Mouse (Mus musculus): ENCODE data around the gene Mtif2.
A peak's percentile ranks its signal among the peaks of the same experiment; 100 is the strongest.

Mtif2 gene

GRCm38 (mm10) chr11:29549425-29549778 lies 23.2 kb downstream of the Mtif2 start:
- DNase-seq (ENCODE audit: low spot score): peak; percentile 20

GRCm38 (mm10) chr11:29560452-29560851 lies 34.2 kb downstream of the Mtif2 start:
- DNase-seq (ENCODE audit: low spot score): no peak

- DNase-seq (ENCODE audit: low spot score): no peak
Measured at GRCm38 (mm10) chr11:29560990-29561389, 34.8 kb downstream of the Mtif2 start.

DNA sequence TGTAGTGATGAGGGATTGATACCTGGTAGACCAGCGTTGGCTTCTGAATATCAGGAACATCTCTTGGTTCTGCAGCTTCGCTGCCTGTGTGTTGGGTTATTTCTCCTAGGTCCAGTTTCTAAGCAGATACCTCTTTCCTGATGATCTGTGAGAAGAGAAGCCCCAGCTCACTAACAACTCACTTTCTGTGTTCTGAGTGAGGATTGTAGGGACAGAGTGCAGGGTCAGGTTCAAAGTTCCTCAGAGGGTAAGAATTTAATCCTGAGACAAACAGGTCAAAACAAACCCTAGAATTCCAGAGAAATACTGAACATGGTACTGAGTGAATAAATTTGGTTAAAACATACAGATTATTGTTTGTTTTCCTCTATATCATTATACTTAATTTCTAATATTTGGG lies 37.2 kb downstream of the Mtif2 start:
- DNase-seq (ENCODE audit: low spot score): no peak

GRCm38 (mm10) chr11:29571536-29571935 lies 45.3 kb downstream of the Mtif2 start:
- no peak for DNase-seq (ENCODE audit: low spot score)

GRCm38 (mm10) chr11:29572656-29573055 lies 46.4 kb downstream of the Mtif2 start:
- DNase-seq (ENCODE audit: low spot score): no peak

DNA sequence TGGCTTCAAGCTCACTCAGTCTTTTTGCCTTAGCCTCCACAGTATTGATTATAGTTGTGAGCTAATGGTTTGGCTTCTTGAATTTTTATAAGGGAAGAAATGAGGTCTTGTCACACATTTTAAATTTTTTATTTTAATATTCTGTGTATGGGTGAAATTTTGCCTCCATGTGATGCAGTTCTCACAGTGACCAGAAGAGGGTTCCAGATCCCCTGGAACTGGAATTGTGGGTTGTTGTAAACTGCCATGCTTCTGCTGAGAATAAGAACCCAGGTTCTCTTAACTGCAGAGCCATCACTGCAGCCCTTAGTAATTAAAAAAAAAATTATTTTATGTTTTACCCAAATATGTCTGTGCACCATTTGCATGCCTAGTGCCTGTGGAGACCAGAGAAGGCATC lies 53.4 kb downstream of the Mtif2 start:
- DNase-seq (ENCODE audit: low spot score): no peak

Data from MN1 (cell line).